Mouse (Mus musculus): Measurements from ENCODE around the gene Zfp770. TPM values are rescaled to one million over a fixed set of nuclear protein-coding genes. Genes with fewer than 3 reads are reported as not detected.
"Not testable (repeated sequence)": the region's sequence is repeated elsewhere in the genome, so short reads cannot be mapped to it uniquely, and the experiment has no call there.

The Zfp770 gene
- polyA plus RNA-seq (2012; rRNA removed), result 10.2 and 10.8 TPM in 2 replicates

DNA sequence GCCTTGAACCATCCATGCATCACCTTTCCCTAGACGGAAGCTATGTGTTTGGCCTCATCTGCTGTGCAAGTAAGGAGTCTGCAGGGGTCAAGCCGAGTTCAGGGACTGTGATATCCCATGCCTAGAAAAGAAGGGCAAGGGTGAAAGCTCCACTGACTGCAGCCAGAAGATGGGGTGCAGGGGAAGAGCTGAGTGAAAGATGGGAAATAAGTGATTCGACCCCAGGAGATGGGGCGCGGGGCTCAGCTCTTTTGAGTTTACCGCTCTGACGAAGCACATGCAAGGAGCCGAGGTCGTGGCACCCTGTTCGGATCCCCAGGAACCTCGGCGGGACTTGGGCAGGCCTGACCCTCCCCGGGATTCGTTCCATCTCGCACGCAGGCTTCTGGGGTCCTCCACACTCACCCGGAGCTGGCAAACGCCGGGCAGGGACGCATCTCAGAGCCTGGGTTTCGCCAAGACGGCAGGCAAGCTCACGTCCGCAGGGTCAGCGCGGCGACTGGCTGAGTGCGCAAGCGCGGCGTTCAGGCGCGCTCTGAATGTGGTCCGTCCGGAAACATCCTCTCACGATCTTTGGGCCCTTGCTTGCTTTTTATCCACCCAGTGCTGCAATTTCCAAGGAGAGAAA lies at the start of gene Zfp770:
Gene Zfp770 (minus strand): TSS at position 538 of the 628 bp plus-strand sequence.
- TF ChIP-seq POLR2A (IDR thresholded peaks at IDR 0.05; ENCODE audit: extremely low read depth, insufficient read depth, low read length), result peak; percentile 96
- no peak for TF ChIP-seq CTCF (IDR thresholded peaks at IDR 0.05; ENCODE audit: extremely low read depth, insufficient read depth, low read length)

DNA sequence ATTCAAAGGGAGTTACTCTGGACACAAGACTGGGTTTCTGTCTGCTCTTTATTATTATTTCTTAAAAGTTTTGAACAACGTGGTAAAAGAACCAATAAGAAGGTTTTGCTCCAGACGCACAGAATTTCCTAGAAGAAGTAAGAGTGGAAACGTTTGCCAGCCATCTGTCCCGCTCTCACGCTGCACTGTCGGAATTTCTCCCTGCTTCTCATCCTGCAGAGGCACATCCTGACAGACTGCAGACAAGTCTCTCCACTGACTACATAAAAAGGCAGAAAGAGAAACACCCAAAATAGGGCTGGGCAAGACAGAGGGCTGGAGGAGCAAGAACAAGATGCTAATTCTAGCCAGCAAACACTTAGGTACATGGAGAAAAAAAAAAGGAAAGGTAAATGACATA lies 48.2 kb upstream of the Zfp770 start:
- no peak overlapping the region for H3K4me3 ChIP-seq (ENCODE audit: insufficient read depth, low read length)
- TF ChIP-seq CTCF (IDR thresholded peaks at IDR 0.05; ENCODE audit: extremely low read depth, insufficient read depth, low read length), result no peak
- TF ChIP-seq POLR2A (IDR thresholded peaks at IDR 0.05; ENCODE audit: extremely low read depth, insufficient read depth, low read length), result no peak
- H3K27ac ChIP-seq (ENCODE audit: insufficient read depth, low read length), result no peak overlapping the region
- no peaks in the 10 kb centered on the region for H3K4me1 ChIP-seq (ENCODE audit: control insufficient read depth, insufficient read depth, low read length)

More for the DNA sequence above, at the start of gene Zfp770:
- peak within 1 kb of the TSS; percentile 49 for H3K27ac ChIP-seq (ENCODE audit: insufficient read depth, low read length)
- H3K4me3 ChIP-seq (ENCODE audit: insufficient read depth, low read length), result peak within 1 kb of the TSS; percentile 91
- H3K4me1 ChIP-seq (ENCODE audit: control insufficient read depth, insufficient read depth, low read length), result peaks cover 2% of the 10 kb centered on the region; the same call in 1 of the 2 replicates

DNA sequence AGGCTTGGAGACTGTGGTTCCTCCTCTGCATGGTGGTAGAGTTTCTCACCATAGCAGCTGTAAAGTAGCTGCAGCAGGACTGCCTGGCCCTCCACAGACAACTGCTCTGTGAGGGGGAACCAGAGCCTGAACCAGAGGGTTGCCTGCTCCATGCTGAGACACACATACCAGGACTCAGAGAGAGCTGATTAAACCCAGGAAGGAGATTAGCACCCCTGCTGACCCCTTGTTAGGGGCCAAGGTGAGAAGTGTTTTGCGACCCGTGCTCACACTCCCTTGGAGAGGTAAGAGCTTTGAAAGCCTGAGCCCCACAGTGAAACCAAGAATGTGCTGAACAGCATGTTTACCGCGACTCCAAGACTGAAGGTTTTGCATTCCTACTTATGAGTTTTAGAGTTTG lies 36.4 kb upstream of the Zfp770 start:
- Histone ChIP-seq H3K4me1 (ENCODE audit: control insufficient read depth, insufficient read depth, low read length) (no peaks in the 10 kb centered on the region), H3K4me3 (ENCODE audit: insufficient read depth, low read length) (no peak overlapping the region)
- no peak for TF ChIP-seq POLR2A (IDR thresholded peaks at IDR 0.05; ENCODE audit: extremely low read depth, insufficient read depth, low read length)

DNA sequence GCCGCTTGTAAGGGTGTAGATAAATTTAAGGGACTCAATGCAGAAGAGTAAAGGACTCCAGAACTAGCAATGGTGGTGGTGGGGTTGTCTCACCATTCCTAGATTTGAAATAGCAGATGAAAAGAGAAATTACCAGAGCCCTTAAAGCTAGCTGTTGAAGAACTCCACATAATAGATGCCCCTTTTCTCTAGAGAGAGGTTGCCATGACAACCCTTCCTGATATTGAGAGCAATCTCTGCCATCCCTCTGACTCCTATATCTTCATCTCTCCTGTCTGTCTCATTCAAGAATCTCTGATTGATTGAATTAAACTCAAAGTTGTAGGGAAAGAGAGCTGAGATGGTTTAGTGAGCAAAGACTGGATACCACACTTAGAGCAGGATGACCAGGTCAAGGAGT lies 35.3 kb upstream of the Zfp770 start:
- Histone ChIP-seq H3K4me1 (ENCODE audit: control insufficient read depth, insufficient read depth, low read length) (no peaks in the 10 kb centered on the region), H3K27ac (ENCODE audit: insufficient read depth, low read length) (no peak overlapping the region), H3K4me3 (ENCODE audit: insufficient read depth, low read length) (no peak overlapping the region)
- no peak for TF ChIP-seq CTCF (IDR thresholded peaks at IDR 0.05; ENCODE audit: extremely low read depth, insufficient read depth, low read length)
- no peak for TF ChIP-seq POLR2A (IDR thresholded peaks at IDR 0.05; ENCODE audit: extremely low read depth, insufficient read depth, low read length)

More for the DNA sequence above, 36.4 kb upstream of the Zfp770 start:
- H3K27ac ChIP-seq (ENCODE audit: insufficient read depth, low read length), result no peak overlapping the region

DNA sequence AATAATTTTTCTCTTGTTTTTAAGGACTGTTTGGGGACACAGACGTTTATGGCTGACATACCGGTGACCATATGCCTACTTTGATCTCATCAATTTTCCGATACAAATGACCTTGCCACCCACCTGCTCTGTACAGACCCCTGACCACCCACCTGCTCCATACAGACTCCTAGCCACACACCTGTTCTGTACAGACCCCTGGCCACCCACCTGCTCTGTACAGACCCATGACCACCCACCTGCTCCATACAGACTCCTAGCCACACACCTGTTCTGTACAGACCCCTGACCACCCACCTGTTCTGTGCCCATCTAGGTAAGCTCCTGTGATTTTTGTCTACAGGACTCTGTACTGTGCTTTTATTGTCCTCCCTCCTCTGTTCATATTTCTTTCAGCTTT lies 34.3 kb upstream of the Zfp770 start:
- Histone ChIP-seq H3K4me3 (ENCODE audit: insufficient read depth, low read length) (no peak overlapping the region), H3K4me1 (ENCODE audit: control insufficient read depth, insufficient read depth, low read length) (no peaks in the 10 kb centered on the region), H3K27ac (ENCODE audit: insufficient read depth, low read length) (no peak overlapping the region)
- no peak for TF ChIP-seq POLR2A (IDR thresholded peaks at IDR 0.05; ENCODE audit: extremely low read depth, insufficient read depth, low read length)
- TF ChIP-seq CTCF (IDR thresholded peaks at IDR 0.05; ENCODE audit: extremely low read depth, insufficient read depth, low read length), result no peak

DNA sequence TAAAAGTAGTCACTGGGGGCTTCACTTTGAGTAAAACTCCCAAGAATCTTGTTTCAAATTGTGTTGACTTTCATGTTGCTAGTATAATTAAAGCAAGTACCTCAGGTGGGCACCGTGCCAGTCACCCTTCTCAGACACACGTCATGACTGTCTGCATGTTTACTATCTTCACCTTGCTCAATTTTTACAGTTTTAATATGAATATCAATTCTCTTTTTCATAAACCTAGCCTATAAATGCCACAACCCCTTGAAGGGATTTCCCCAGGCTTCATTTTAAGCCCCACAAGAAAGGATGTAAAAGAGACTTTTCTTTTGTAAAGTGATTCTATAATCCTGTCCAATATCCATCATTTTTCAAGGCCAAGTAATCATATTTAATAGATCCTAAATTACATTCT lies 30.0 kb upstream of the Zfp770 start:
- Histone ChIP-seq H3K4me1 (ENCODE audit: control insufficient read depth, insufficient read depth, low read length) (no peaks in the 10 kb centered on the region), H3K27ac (ENCODE audit: insufficient read depth, low read length) (no peak overlapping the region), H3K4me3 (ENCODE audit: insufficient read depth, low read length) (no peak overlapping the region)
- TF ChIP-seq POLR2A (IDR thresholded peaks at IDR 0.05; ENCODE audit: extremely low read depth, insufficient read depth, low read length) (no peak), CTCF (IDR thresholded peaks at IDR 0.05; ENCODE audit: extremely low read depth, insufficient read depth, low read length) (no peak)

DNA sequence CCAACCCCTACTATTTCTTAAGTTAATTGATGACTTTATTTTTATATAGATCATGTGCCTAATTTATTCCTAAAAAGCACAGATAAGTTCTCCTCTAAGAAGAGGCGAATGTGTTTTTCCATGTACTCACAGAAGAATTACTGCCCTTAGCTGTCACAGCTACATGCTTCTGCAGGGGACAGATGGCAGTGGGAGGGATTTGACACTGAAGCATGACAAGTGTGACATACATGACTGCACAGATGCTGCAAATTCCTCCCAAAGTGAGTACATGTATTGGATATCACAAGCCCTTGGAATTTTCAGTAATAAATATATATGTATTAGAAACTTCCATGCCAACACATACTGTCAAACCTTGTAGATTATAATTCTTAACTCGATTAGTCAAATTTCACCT lies 27.4 kb upstream of the Zfp770 start:
- H3K4me3 ChIP-seq (ENCODE audit: insufficient read depth, low read length), result no peak overlapping the region
- no peak overlapping the region for H3K27ac ChIP-seq (ENCODE audit: insufficient read depth, low read length)
- TF ChIP-seq POLR2A (IDR thresholded peaks at IDR 0.05; ENCODE audit: extremely low read depth, insufficient read depth, low read length) (no peak), CTCF (IDR thresholded peaks at IDR 0.05; ENCODE audit: extremely low read depth, insufficient read depth, low read length) (no peak)
- H3K4me1 ChIP-seq (ENCODE audit: control insufficient read depth, insufficient read depth, low read length), result no peaks in the 10 kb centered on the region

DNA sequence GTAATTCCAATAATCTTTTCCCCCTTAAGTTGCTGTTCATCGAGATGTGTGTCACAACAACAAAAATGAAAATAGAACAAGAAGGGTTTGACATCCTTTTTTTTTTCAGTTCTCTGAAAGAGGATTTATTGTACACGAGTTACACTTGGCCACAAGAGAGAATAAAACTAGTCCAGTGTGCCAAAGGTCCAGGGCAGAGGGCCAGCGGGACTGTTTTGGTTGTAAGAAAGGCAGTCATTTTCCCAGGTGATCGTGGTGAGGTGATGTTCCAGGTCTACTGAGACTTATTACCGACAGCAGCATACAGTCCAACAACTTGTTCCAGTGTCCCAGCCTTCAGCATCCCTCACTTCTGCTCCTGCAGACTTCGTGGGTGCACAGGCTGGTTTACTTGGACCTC lies 3.8 kb upstream of the Zfp770 start:
- no peak overlapping the region for H3K4me3 ChIP-seq (ENCODE audit: insufficient read depth, low read length)
- H3K27ac ChIP-seq (ENCODE audit: insufficient read depth, low read length), result no peak overlapping the region
- H3K4me1 ChIP-seq (ENCODE audit: control insufficient read depth, insufficient read depth, low read length), result no peaks in the 10 kb centered on the region
- TF ChIP-seq POLR2A (IDR thresholded peaks at IDR 0.05; ENCODE audit: extremely low read depth, insufficient read depth, low read length), result no peak
- TF ChIP-seq CTCF (IDR thresholded peaks at IDR 0.05; ENCODE audit: extremely low read depth, insufficient read depth, low read length), result no peak

DNA sequence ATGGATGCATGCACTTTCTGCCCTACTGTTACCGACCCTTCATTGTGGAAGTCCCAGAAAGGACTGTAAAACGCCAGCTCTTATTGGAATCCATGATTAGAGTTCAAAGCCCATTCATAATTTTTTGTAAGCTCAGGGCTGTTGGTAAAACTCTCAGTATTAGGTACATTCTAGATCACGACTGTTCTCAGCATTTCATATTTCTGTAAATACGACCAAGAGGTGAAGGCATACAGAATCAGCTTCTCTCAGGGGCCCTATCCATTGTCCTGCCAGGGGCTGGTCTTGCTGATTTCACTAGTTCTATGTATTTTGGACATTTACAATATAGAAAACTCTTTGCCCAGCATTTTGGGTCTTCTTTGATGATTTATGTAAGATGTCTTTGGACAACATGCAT lies 305 bp upstream of the Zfp770 start:
- Histone ChIP-seq H3K4me1 (ENCODE audit: control insufficient read depth, insufficient read depth, low read length) (peaks cover 2% of the 10 kb centered on the region; the same call in 1 of the 2 replicates), H3K4me3 (ENCODE audit: insufficient read depth, low read length) (peak overlapping the region; percentile 91), H3K27ac (ENCODE audit: insufficient read depth, low read length) (no peak overlapping the region)
- TF ChIP-seq POLR2A (IDR thresholded peaks at IDR 0.05; ENCODE audit: extremely low read depth, insufficient read depth, low read length) (no peak), CTCF (IDR thresholded peaks at IDR 0.05; ENCODE audit: extremely low read depth, insufficient read depth, low read length) (no peak)

DNA sequence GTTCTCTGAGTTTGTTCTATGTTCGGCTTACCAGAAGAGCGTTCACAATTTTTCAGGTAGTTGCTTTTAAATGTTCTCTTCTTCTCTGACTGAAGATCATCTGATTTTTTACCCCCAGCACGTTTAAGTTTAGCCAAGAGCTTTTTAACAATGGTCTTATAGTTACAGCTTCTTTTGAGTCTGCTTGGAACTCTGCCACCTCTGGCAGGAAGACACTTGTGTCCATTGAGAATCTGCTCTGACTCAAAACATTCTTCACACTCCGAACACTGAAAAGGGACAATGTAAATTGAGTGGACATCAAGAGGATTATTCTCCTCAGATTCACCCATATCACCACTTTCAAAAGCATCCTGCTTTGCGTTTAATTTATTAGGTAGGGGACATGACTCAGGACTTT lies 4.8 kb downstream of the Zfp770 start:
- Histone ChIP-seq H3K4me3 (ENCODE audit: insufficient read depth, low read length) (no peak overlapping the region), H3K4me1 (ENCODE audit: control insufficient read depth, insufficient read depth, low read length) (peaks cover 2% of the 10 kb centered on the region; the same call in 1 of the 2 replicates), H3K27ac (ENCODE audit: insufficient read depth, low read length) (no peak overlapping the region)
- TF ChIP-seq CTCF (IDR thresholded peaks at IDR 0.05; ENCODE audit: extremely low read depth, insufficient read depth, low read length), result no peak
- no peak for TF ChIP-seq POLR2A (IDR thresholded peaks at IDR 0.05; ENCODE audit: extremely low read depth, insufficient read depth, low read length)

DNA sequence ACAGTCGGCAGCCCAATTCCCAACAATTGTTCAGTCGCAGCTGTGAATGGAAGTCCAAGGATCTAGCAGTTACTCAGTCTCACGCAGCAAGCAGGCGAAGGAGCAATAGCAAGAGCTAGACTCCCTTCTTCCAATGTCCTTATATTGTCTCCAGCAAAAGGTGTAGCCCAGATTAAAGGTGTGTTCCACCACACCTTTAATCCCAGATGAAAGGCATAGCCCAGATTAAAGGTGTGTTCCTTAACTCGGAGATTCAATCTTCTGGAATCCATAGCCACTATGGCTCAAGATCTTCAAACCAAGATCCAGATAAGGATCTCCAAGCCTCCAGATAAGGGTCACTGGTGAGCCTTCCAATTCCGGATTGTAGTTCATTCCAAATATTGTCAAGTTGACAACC lies 14.3 kb downstream of the Zfp770 start, which contains the start of gene Aqr:
Gene Aqr (minus strand): TSS at position 101 of the 400 bp plus-strand sequence.
- not testable (repeated sequence) for H3K4me1 ChIP-seq (ENCODE audit: control insufficient read depth, insufficient read depth, low read length); H3K4me3 ChIP-seq (ENCODE audit: insufficient read depth, low read length); H3K27ac ChIP-seq (ENCODE audit: insufficient read depth, low read length)
